Mouse (Mus musculus) liver, adult 2 months (tissue): ENCODE results near the gene Thumpd3. TPM values are rescaled to one million over a fixed set of nuclear protein-coding genes. Genes with fewer than 3 reads are reported as not detected.

Source experiments
- DNase-seq: peaks from one replicate; pipeline ENCODE4 v3.0.0-alpha.2; 2011; ENCODE audit warnings: low read depth, low spot score; ENCODE audit errors: extremely low read depth
- H3K27ac ChIP-seq: fragments of 200-500 bp; replicated peaks from 2 replicates; pipeline ENCODE4 v1.5.1; 2012; ENCODE audit warnings: low read depth, mild to moderate bottlenecking, control low read depth, inconsistent platforms, low read length; ENCODE audit not compliant: insufficient read depth
- H3K27me3 ChIP-seq: fragments of 200-500 bp; 2 replicates; pipeline ENCODE4 v1.6.1; 2012; ENCODE audit warnings: mild to moderate bottlenecking, moderate library complexity, low read length, inconsistent platforms; ENCODE audit not compliant: control insufficient read depth, insufficient read depth
- H3K36me3 ChIP-seq: fragments of 200-500 bp; 2 replicates; pipeline ENCODE4 v1.6.1; 2012; ENCODE audit warnings: low read length, inconsistent platforms; ENCODE audit not compliant: control insufficient read depth, insufficient read depth
- H3K4me1 ChIP-seq: fragments of 200-500 bp; 2 replicates; pipeline ENCODE4 v1.6.1; 2011; ENCODE audit warnings: low read length; ENCODE audit not compliant: control insufficient read depth, insufficient read depth
- H3K4me3 ChIP-seq: fragments of 200-500 bp; 2 replicates; pipeline ENCODE4 v1.5.1; 2011; ENCODE audit warnings: low read depth, mild to moderate bottlenecking, control low read depth, low read length, moderate library complexity; ENCODE audit not compliant: insufficient read depth
- H3K79me2 ChIP-seq: fragments of 200-500 bp; 2 replicates; pipeline ENCODE4 v1.6.1; 2012; ENCODE audit warnings: inconsistent platforms, mild to moderate bottlenecking, low read length, moderate library complexity; ENCODE audit not compliant: control insufficient read depth, insufficient read depth
- H3K9ac ChIP-seq: fragments of 200-500 bp; 2 replicates; pipeline ENCODE4 v1.6.1; 2012; ENCODE audit warnings: low read depth, mild to moderate bottlenecking, control low read depth, inconsistent platforms, low read length
- CTCF ChIP-seq: fragments of 200-500 bp; IDR thresholded peaks from 2 replicates; pipeline ENCODE4 v1.5.1; 2011; ENCODE audit warnings: low read depth, low read length, control low read depth
- POLR2A ChIP-seq: fragments of 200-500 bp; IDR thresholded peaks from 2 replicates; pipeline ENCODE4 v1.6.1; 2011; ENCODE audit warnings: low read length, control low read depth; ENCODE audit not compliant: insufficient read depth; ENCODE audit errors: extremely low read depth
- WGBS: fragments of 180-500 bp; shearing (Covaris S2); methylation state at CpG from one replicate; pipeline ENCODE4 v1.1.7; 2018; 5-methylcytosine and 5-hydroxymethylcytosine counted together
- polyA plus RNA-seq: library from polyadenylated mRNA; depleted of rRNA; stranded (reverse); fragments of >200 nt; gene quantifications from 2 replicates; pipeline ENCODE4 v1.2.3, GENCODE M21; 2012
- total RNA-seq: library from RNA; depleted of rRNA; stranded (reverse); fragments of >200 nt; gene quantifications from 2 replicates; pipeline ENCODE4 v1.2.3, GENCODE M21; 2014

Gene Thumpd3
- total and polyA plus RNA-seq, 2 experiments, result 6.3 to 20.1 TPM

DNA sequence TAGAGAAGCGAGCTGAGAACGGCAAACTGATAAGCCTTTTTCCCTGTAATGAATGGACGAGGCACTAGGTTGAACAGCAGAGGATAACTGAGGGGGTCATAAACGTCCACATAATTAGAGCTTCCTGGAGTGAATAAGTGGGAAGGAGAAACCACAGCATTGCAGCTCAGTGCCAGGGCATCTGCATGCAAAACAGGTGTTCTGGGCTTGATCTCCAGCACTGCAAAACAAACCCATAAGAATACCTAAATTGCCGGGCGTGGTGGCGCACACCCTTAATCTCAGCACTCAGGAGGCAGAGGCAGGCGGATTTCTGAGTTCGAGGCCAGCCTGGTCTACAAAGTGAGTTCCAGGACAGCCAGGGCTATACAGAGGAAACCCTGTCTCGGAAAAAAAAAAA is 17.3 kb downstream of the Thumpd3 start:
- H3K4me1 ChIP-seq, result peaks cover 16% of the 10 kb centered on the region; the same call in 1 of the 2 replicates
- H3K36me3 ChIP-seq, result peaks cover 58% of the 10 kb centered on the region
- no peak overlapping the region for H3K4me3 ChIP-seq
- H3K79me2 ChIP-seq, result peaks cover 5% of the 10 kb centered on the region; the same call in 1 of the 2 replicates
- H3K9ac ChIP-seq, result no peak overlapping the region
- TF ChIP-seq POLR2A, result no peak
- no peak for TF ChIP-seq CTCF
- no peaks in the 10 kb centered on the region for H3K27me3 ChIP-seq
- no peak overlapping the region for H3K27ac ChIP-seq
- 89% methylated on average over 10 of the region's 10 CpGs for WGBS
- DNase-seq, result no peak

DNA sequence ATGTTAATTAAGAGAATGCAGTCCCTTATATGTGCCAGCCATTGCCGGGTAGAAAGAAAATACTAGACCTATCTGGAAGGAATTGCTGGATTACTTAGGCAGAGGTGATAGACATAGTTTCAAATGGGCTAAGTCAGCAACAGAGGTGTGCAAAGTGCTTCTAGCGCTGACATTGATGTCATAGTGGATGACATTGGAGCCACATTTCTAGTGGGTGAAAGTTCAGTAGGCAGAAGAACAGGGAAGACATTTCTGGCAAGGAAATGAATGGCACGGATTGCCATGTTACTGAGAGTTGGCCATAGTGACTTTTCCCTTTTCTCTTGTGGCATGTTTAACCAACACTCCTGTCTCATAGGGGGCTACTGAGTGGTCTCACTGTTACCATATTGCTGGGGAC is 19.2 kb downstream of the Thumpd3 start:
- 32% methylated on average over 3 of the region's 3 CpGs for WGBS
- DNase-seq, result peak; percentile 87
- Histone ChIP-seq H3K36me3 (peaks cover 61% of the 10 kb centered on the region), H3K4me1 (peaks cover 23% of the 10 kb centered on the region), H3K27ac (no peak overlapping the region; the same call in 1 of the 2 replicates), H3K79me2 (peaks cover 8% of the 10 kb centered on the region; the same call in 1 of the 2 replicates), H3K27me3 (no peaks in the 10 kb centered on the region), H3K9ac (no peak overlapping the region), H3K4me3 (no peak overlapping the region)
- TF ChIP-seq POLR2A (no peak), CTCF (no peak)

DNA sequence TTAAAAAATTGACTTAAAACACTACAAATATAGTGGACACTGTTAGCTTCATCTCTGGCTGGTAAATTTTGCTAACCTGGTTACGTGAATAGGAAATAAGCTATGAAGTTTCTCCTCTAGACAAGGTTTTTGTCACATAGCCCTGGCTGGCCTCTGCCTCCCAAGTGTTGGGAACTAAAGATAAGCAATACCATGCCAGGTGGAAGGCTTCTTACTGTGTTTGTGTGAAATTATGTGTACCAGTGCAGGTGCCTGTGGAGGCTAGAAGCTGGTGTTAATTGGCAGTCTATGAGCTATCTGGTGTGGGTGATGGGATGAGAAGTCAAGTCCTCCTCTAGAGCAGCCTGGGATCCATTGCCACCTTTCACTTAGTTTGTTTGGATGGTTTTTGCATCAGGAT is 23.1 kb downstream of the Thumpd3 start:
- 81% methylated on average over 1 of the region's 1 CpGs for WGBS
- no peak for DNase-seq
- Histone ChIP-seq H3K4me1 (peaks cover 25% of the 10 kb centered on the region), H3K27ac (no peak overlapping the region), H3K36me3 (peaks cover 49% of the 10 kb centered on the region), H3K9ac (no peak overlapping the region), H3K79me2 (peaks cover 13% of the 10 kb centered on the region; the same call in 1 of the 2 replicates), H3K27me3 (no peaks in the 10 kb centered on the region), H3K4me3 (no peak overlapping the region)
- no peak for TF ChIP-seq POLR2A
- TF ChIP-seq CTCF, result no peak

DNA sequence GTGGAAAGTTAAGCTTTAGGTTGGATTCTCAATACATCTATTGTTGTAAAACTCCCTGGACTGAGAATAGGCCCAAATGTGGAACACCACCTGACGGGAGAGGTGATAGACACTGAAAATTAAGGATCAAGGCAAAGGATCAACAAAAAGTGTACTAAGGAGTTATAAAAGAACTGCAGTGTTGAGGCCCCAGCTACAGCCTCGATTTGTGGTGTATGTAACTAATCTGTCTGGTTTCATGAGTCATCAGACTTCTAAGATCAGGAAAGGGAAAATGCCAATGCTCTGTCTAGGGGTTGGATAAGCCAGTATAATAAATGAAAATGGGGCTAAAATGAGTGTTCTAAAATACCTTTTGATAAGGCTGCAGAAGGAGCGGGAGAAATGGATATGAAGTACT is 29.2 kb downstream of the Thumpd3 start:
- Histone ChIP-seq H3K27ac (no peak overlapping the region), H3K36me3 (peaks cover 4% of the 10 kb centered on the region), H3K4me1 (peaks cover 9% of the 10 kb centered on the region), H3K9ac (no peak overlapping the region), H3K27me3 (no peaks in the 10 kb centered on the region), H3K79me2 (peaks cover 15% of the 10 kb centered on the region; the same call in 1 of the 2 replicates), H3K4me3 (peak overlapping the region; percentile 88; the same call in 1 of the 2 replicates)
- WGBS, result 12% methylated on average over 3 of the region's 3 CpGs
- TF ChIP-seq CTCF, result no peak
- TF ChIP-seq POLR2A, result no peak
- DNase-seq, result no peak

DNA sequence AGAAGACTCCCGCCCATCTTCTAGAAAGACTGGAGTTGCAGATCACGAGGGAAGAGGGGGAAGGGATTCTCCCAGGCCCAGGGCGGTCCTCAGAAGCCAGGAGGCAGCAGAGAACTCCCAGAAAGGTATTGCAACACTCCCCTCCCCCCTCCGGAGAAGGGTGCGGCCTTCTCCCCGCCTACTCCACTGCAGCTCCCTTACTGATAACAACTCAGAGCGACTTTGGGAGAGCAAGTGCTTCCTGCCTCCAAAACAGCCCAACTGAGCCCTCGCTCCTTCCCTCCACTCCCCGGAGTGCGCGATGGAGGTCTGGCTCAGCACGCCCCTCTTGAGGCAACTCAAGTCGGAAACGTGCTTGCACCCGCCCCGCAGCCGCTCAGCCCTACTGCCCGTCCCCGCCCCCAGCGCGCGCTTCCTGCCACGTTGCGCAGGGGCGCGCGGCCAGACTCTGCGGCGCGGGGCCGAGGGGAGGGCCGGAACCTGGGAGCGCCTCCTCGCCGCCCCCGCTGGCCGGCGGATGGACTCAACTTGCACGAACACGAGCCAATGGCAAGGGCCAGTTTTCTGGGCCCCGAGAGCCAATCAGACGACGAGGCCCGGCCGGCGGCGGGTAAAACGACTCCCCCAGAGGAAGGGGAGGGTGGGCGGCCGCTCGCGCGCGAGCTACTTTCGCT is 30.1 kb downstream of the Thumpd3 start:
- Histone ChIP-seq H3K4me3 (peak overlapping the region; percentile 88), H3K27me3 (no peaks in the 10 kb centered on the region), H3K4me1 (peaks cover 8% of the 10 kb centered on the region), H3K27ac (peak overlapping the region; percentile 84), H3K79me2 (peaks cover 15% of the 10 kb centered on the region; the same call in 1 of the 2 replicates), H3K36me3 (peaks cover 3% of the 10 kb centered on the region), H3K9ac (peak overlapping the region; percentile 69)
- TF ChIP-seq POLR2A (0 out of 2 replicates have a peak, but pooled peaks have one; percentile 30), CTCF (peak; percentile 80)
- DNase-seq, result peak; percentile 93
- under 1% methylated on average over 54 of the region's 55 CpGs for WGBS
